Mouse (Mus musculus) kidney, embryonic 15.5 days (tissue): ENCODE measurements around the gene Lgr5. TPM values are rescaled to one million over a fixed set of nuclear protein-coding genes. Genes with fewer than 3 reads are reported as not detected.

Source experiments
- ATAC-seq: fragments of 200-750 bp; cut with Nextera tagmentation; replicated peaks from 2 replicates; pipeline ENCODE4 v1.8.0; 2017; ENCODE audit warnings: moderate TSS enrichment; ENCODE audit not compliant: low FRiP score
- H3K27ac ChIP-seq: fragments of 300-500 bp; sonication (generic); 2 replicates; pipeline ENCODE4 v1.5.1; 2015; ENCODE audit warnings: mild to moderate bottlenecking, inconsistent platforms
- H3K27me3 ChIP-seq: fragments of 300-500 bp; sonication (generic); 2 replicates; pipeline ENCODE4 v1.6.1; 2015; ENCODE audit warnings: inconsistent platforms
- H3K36me3 ChIP-seq: fragments of 300-500 bp; sonication (generic); 2 replicates; pipeline ENCODE4 v1.6.1; 2015; ENCODE audit warnings: inconsistent platforms
- H3K4me1 ChIP-seq: fragments of 300-500 bp; sonication (generic); 2 replicates; pipeline ENCODE4 v1.6.1; 2015; ENCODE audit warnings: inconsistent platforms
- H3K4me2 ChIP-seq: fragments of 300-500 bp; sonication (generic); 2 replicates; pipeline ENCODE4 v1.6.1; 2015; ENCODE audit warnings: moderate library complexity, mild to moderate bottlenecking, inconsistent platforms
- H3K4me3 ChIP-seq: fragments of 300-500 bp; sonication (generic); replicated peaks from 2 replicates; pipeline ENCODE4 v1.5.1; 2015; ENCODE audit warnings: mild to moderate bottlenecking, inconsistent platforms
- H3K9ac ChIP-seq: fragments of 300-500 bp; sonication (generic); 2 replicates; pipeline ENCODE4 v1.6.1; 2015; ENCODE audit warnings: mild to moderate bottlenecking, inconsistent platforms
- H3K9me3 ChIP-seq: fragments of 300-500 bp; sonication (generic); replicated peaks from 2 replicates; pipeline ENCODE4 v1.6.1; 2016; ENCODE audit warnings: inconsistent platforms
- WGBS: fragments of 180-500 bp; shearing (Covaris S2); methylation state at CpG from one replicate; pipeline ENCODE4 v1.1.7; 2015; ENCODE audit warnings: mixed read lengths; 5-methylcytosine and 5-hydroxymethylcytosine counted together
- polyA plus RNA-seq: library from polyadenylated mRNA; unstranded; fragments of >200 nt; fragmentation: Nextera tagmentation; extraction: Ambion mirVana; gene quantifications from 2 replicates; pipeline ENCODE4 v1.2.1, GENCODE M21; 2015

The Lgr5 gene
- polyA plus RNA-seq, 1 experiment from 2014 or later, result 6.9 TPM

GRCm38 (mm10) chr10:115586246-115587231, 1.0 kb downstream of the Lgr5 start:
- under 1% methylated on average over 41 of the region's 41 CpGs for WGBS
- no peaks in the 10 kb centered on the region for H3K9me3 ChIP-seq
- H3K27me3 ChIP-seq, result peaks cover 57% of the 10 kb centered on the region
- peak overlapping the region; percentile 59 for H3K4me3 ChIP-seq
- peaks cover 37% of the 10 kb centered on the region for H3K4me1 ChIP-seq
- ATAC-seq, result peak; percentile 87
- H3K27ac ChIP-seq, result peak overlapping the region; percentile 70; the same call in 1 of the 2 replicates
- H3K4me2 ChIP-seq, result peak overlapping the region; percentile 97
- H3K36me3 ChIP-seq, result no peaks in the 10 kb centered on the region
- peak overlapping the region; percentile 27; the same call in 1 of the 2 replicates for H3K9ac ChIP-seq

- no peaks in the 10 kb centered on the region for H3K9me3 ChIP-seq
Observed at GRCm38 (mm10) chr10:115585491-115586245, 1.9 kb downstream of the Lgr5 start.

GRCm38 (mm10) chr10:115584656-115585055, 2.9 kb downstream of the Lgr5 start:
- Histone ChIP-seq H3K4me2 (peak overlapping the region; percentile 97), H3K9me3 (no peaks in the 10 kb centered on the region), H3K9ac (no peak overlapping the region), H3K4me3 (peak overlapping the region; percentile 59; the same call in 1 of the 2 replicates), H3K27ac (no peak overlapping the region), H3K4me1 (peaks cover 38% of the 10 kb centered on the region), H3K27me3 (peaks cover 57% of the 10 kb centered on the region), H3K36me3 (no peaks in the 10 kb centered on the region)
- no peak for ATAC-seq
- 30% methylated on average over 12 of the region's 14 CpGs for WGBS

More at GRCm38 (mm10) chr10:115585491-115586245, 1.9 kb downstream of the Lgr5 start:
- no peak for ATAC-seq
- Histone ChIP-seq H3K36me3 (no peaks in the 10 kb centered on the region), H3K27me3 (peaks cover 57% of the 10 kb centered on the region), H3K4me1 (peaks cover 37% of the 10 kb centered on the region), H3K4me3 (peak overlapping the region; percentile 59), H3K4me2 (peak overlapping the region; percentile 97), H3K9ac (no peak overlapping the region), H3K27ac (peak overlapping the region; percentile 30; the same call in 1 of the 2 replicates)
- under 1% methylated on average over 21 of the region's 21 CpGs for WGBS

GRCm38 (mm10) chr10:115583071-115583470, 4.5 kb downstream of the Lgr5 start:
- peaks cover 42% of the 10 kb centered on the region for H3K27me3 ChIP-seq
- ATAC-seq, result no peak
- H3K9me3 ChIP-seq, result no peaks in the 10 kb centered on the region
- H3K4me2 ChIP-seq, result no peak overlapping the region
- H3K4me3 ChIP-seq, result no peak overlapping the region
- H3K27ac ChIP-seq, result no peak overlapping the region
- H3K4me1 ChIP-seq, result peaks cover 39% of the 10 kb centered on the region
- WGBS, result 81% methylated on average over 3 of the region's 3 CpGs
- H3K36me3 ChIP-seq, result no peaks in the 10 kb centered on the region
- no peak overlapping the region for H3K9ac ChIP-seq

- Histone ChIP-seq H3K27me3 (peaks cover 31% of the 10 kb centered on the region), H3K4me3 (no peak overlapping the region), H3K36me3 (no peaks in the 10 kb centered on the region), H3K4me1 (peaks cover 28% of the 10 kb centered on the region), H3K4me2 (no peak overlapping the region), H3K27ac (no peak overlapping the region), H3K9ac (no peak overlapping the region), H3K9me3 (no peaks in the 10 kb centered on the region)
- no peak for ATAC-seq
- WGBS, result 88% methylated on average over 9 of the region's 9 CpGs
Observed at GRCm38 (mm10) chr10:115581971-115582370, 5.6 kb downstream of the Lgr5 start.

GRCm38 (mm10) chr10:115579494-115579893, 8.1 kb downstream of the Lgr5 start:
- H3K36me3 ChIP-seq, result no peaks in the 10 kb centered on the region

GRCm38 (mm10) chr10:115579076-115579475, 8.5 kb downstream of the Lgr5 start:
- no peaks in the 10 kb centered on the region for H3K36me3 ChIP-seq
- H3K4me1 ChIP-seq, result peaks cover 5% of the 10 kb centered on the region
- no peak overlapping the region for H3K4me2 ChIP-seq
- H3K27ac ChIP-seq, result no peak overlapping the region
- WGBS, result 70% methylated on average over 7 of the region's 7 CpGs
- no peak overlapping the region for H3K9ac ChIP-seq
- no peak overlapping the region for H3K4me3 ChIP-seq
- H3K9me3 ChIP-seq, result no peaks in the 10 kb centered on the region
- ATAC-seq, result no peak
- peaks cover 5% of the 10 kb centered on the region for H3K27me3 ChIP-seq

More at GRCm38 (mm10) chr10:115579494-115579893, 8.1 kb downstream of the Lgr5 start:
- Histone ChIP-seq H3K9ac (no peak overlapping the region), H3K9me3 (no peaks in the 10 kb centered on the region), H3K4me2 (no peak overlapping the region), H3K27ac (no peak overlapping the region), H3K4me1 (peaks cover 6% of the 10 kb centered on the region), H3K27me3 (peaks cover 9% of the 10 kb centered on the region), H3K4me3 (no peak overlapping the region)
- peak; percentile 62; the same call in 1 of the 2 replicates for ATAC-seq
- WGBS, result 27% methylated on average over 7 of the region's 7 CpGs

- no peak for ATAC-seq
- 41% methylated on average over 3 of the region's 3 CpGs for WGBS
Observed at GRCm38 (mm10) chr10:115571734-115572440, 15.7 kb downstream of the Lgr5 start.

GRCm38 (mm10) chr10:115571317-115571716, 16.3 kb downstream of the Lgr5 start:
- no peak for ATAC-seq
- WGBS, result 28% methylated on average over 6 of the region's 6 CpGs

More at GRCm38 (mm10) chr10:115571734-115572440, 15.7 kb downstream of the Lgr5 start:
- Histone ChIP-seq H3K4me2 (no peak overlapping the region), H3K9me3 (no peaks in the 10 kb centered on the region), H3K4me1 (peaks cover 13% of the 10 kb centered on the region; the same call in 1 of the 2 replicates), H3K9ac (no peak overlapping the region), H3K4me3 (no peak overlapping the region), H3K36me3 (no peaks in the 10 kb centered on the region), H3K27ac (0 out of 2 replicates have a peak overlapping the region, but pooled peaks have one; percentile 32), H3K27me3 (no peaks in the 10 kb centered on the region)

GRCm38 (mm10) chr10:115570577-115570976, 17.0 kb downstream of the Lgr5 start:
- Histone ChIP-seq H3K9ac (no peak overlapping the region), H3K4me3 (no peak overlapping the region), H3K4me2 (no peak overlapping the region), H3K27me3 (no peaks in the 10 kb centered on the region), H3K36me3 (no peaks in the 10 kb centered on the region), H3K9me3 (no peaks in the 10 kb centered on the region), H3K4me1 (peaks cover 13% of the 10 kb centered on the region; the same call in 1 of the 2 replicates), H3K27ac (no peak overlapping the region)
- ATAC-seq, result no peak
- 77% methylated on average over 2 of the region's 2 CpGs for WGBS

More at GRCm38 (mm10) chr10:115571317-115571716, 16.3 kb downstream of the Lgr5 start:
- Histone ChIP-seq H3K36me3 (no peaks in the 10 kb centered on the region), H3K4me1 (peaks cover 13% of the 10 kb centered on the region; the same call in 1 of the 2 replicates), H3K9ac (no peak overlapping the region), H3K27ac (0 out of 2 replicates have a peak overlapping the region, but pooled peaks have one; percentile 32), H3K27me3 (no peaks in the 10 kb centered on the region), H3K9me3 (no peaks in the 10 kb centered on the region), H3K4me2 (no peak overlapping the region), H3K4me3 (no peak overlapping the region)
